Mouse (Mus musculus) layer of hippocampus, postnatal 14 days (tissue): ENCODE results near the gene Wtap. TPM values are rescaled to one million over a fixed set of nuclear protein-coding genes. Genes with fewer than 3 reads are reported as not detected.
A peak's percentile ranks its signal among the peaks of the same experiment; 100 is the strongest.
"Not testable (repeated sequence)": the region's sequence is repeated elsewhere in the genome, so short reads cannot be mapped to it uniquely, and the experiment has no call there.

Source experiments
- DNase-seq, 2 experiments: peaks; one replicate each; pipeline ENCODE4 v3.0.0; 2021 to 2022; ENCODE audit warnings: low spot score in 2 of 2, mixed read lengths in 1 of 2
- total RNA-seq, 2 experiments: library from RNA; stranded (reverse); gene quantifications; 2 replicates each; pipeline ENCODE4 v1.2.3; 2021

Wtap gene
- total RNA-seq, 2 experiments from 2014 or later: 53.2 to 54.3 TPM

- no peak for DNase-seq
These were observed 20.1 kb downstream of the Wtap start for GRCm38 (mm10) chr17:12973851-12974250.

- DNase-seq: no peak
These were observed 26.8 kb downstream of the Wtap start for GRCm38 (mm10) chr17:12967173-12967572.

GRCm38 (mm10) chr17:12963476-12963875, 30.5 kb downstream of the Wtap start:
- no peak for DNase-seq

- peak; percentile 96 to 97 for DNase-seq
These were observed 33.6 kb downstream of the Wtap start, which contains the start of gene Acat2 for GRCm38 (mm10) chr17:12960331-12960873. Gene Acat2, minus strand, starts transcription at chr17:12960747.

GRCm38 (mm10) chr17:12959377-12959776, 34.6 kb downstream of the Wtap start:
- DNase-seq: not testable (repeated sequence)

GRCm38 (mm10) chr17:12956664-12957063, 37.3 kb downstream of the Wtap start:
- DNase-seq: no peak

GRCm38 (mm10) chr17:12949669-12950068, 44.3 kb downstream of the Wtap start:
- DNase-seq: no peak

- DNase-seq: no peak
These were observed 51.4 kb downstream of the Wtap start for GRCm38 (mm10) chr17:12942459-12943162.

- no peak for DNase-seq
These were observed 52.3 kb downstream of the Wtap start for GRCm38 (mm10) chr17:12941543-12942260.

- DNase-seq: no peak
These were observed 53.7 kb downstream of the Wtap start, which contains the start of gene Acat3 for GRCm38 (mm10) chr17:12940151-12940805. Gene Acat3, minus strand, starts transcription at chr17:12940600.

GRCm38 (mm10) chr17:12939377-12940148, 54.4 kb downstream of the Wtap start:
- DNase-seq: not testable (repeated sequence)

GRCm38 (mm10) chr17:12938077-12938476, 55.9 kb downstream of the Wtap start:
- no peak for DNase-seq

GRCm38 (mm10) chr17:12937412-12937970, 56.5 kb downstream of the Wtap start:
- DNase-seq: no peak

- DNase-seq: no peak
These were observed 58.2 kb downstream of the Wtap start for GRCm38 (mm10) chr17:12935719-12936118.

GRCm38 (mm10) chr17:12931576-12931975, 62.4 kb downstream of the Wtap start:
- DNase-seq: not testable (repeated sequence)

GRCm38 (mm10) chr17:12925703-12926180, 68.2 kb downstream of the Wtap start:
- no peak for DNase-seq

- no peak for DNase-seq
These were observed 69.0 kb downstream of the Wtap start for GRCm38 (mm10) chr17:12925001-12925400.

- no peak for DNase-seq
These were observed 72.9 kb downstream of the Wtap start for GRCm38 (mm10) chr17:12921073-12921472.
